Mouse (Mus musculus) 416B (cell line): Measurements from ENCODE around the gene Klra3.
"Not testable (repeated sequence)": the region's sequence is repeated elsewhere in the genome, so short reads cannot be mapped to it uniquely, and the experiment has no call there.

Experiments
- DNase-seq: peaks from one replicate; pipeline ENCODE4 v3.0.0; 2011; ENCODE audit warnings: low read depth

Klra3 gene

DNA sequence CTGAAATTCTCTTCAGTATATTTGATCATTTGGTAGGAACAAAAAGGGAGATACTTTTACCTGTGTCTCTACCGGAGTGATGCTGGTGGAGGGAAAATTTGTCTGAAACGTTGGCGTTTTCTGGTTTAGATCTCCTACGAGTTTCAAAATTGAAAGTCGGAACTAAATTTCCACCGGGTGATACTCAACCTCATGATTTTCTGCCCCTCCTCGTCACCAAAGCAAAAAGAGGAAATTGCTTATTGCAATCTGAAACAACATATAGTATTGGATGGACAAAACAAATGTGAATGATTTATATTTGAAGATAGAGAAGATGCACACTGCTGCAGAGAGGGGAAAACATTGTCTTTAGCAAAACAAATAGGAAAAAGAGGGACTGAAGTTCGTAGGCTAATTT, at the start of gene Klra3:
Klra3 (minus strand) TSS at position 164 of the 400 bp plus-strand sequence.
- no peak for DNase-seq

- peak; percentile 66 for DNase-seq
Measured at GRCm38 (mm10) chr6:130386750-130387149, 49.4 kb upstream of the Klra3 start, which contains the start of gene Klra1. Klra1 (minus strand) TSS chr6:130386874.

DNA sequence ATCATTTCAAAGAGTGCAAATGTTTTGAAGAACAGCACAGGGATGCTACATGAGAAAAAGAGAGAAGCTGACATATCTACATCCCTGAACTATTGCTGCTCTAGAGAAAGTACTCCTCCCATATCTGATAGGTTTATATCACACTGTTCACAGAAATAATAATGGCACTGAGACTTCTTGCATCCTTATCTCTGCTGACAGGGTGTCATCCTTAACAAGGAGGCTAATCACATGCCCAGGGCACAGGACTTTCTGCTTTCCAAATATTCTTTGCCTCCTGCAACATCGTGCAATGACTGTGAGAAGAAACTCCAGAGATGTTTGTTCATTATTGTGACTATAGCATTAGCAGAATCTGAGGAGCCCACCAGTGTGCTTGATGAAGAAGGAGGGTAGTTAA, 48.4 kb upstream of the Klra3 start:
- DNase-seq = no peak

DNA sequence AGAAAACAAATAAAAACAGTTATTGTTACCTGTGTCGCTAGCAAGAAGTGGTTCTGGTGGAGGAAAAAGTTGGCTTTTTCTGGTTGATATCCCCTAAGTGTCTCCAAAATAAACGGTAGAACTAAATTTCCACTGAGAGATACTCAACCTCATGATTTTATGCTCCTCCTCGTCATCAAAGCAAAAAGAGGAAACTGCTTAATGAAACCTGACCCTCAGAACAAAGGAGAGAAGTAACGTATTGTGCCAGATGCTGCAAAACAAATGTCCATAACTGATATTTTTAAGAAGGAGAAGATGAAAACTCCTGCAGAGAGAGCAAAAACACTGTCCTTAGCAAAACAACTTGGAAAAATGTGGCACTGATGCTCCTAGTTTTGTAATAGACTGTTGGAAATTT, 45.0 kb upstream of the Klra3 start:
- peak; percentile 12 for DNase-seq

- peak; percentile 93 for DNase-seq
Measured at GRCm38 (mm10) chr6:130345381-130345780, 8.0 kb upstream of the Klra3 start.

- peak; percentile 92 for DNase-seq
Measured at GRCm38 (mm10) chr6:130341973-130342372, 4.6 kb upstream of the Klra3 start.

GRCm38 (mm10) chr6:130287984-130288649, 49.3 kb downstream of the Klra3 start:
- DNase-seq = peak; percentile 96

DNA sequence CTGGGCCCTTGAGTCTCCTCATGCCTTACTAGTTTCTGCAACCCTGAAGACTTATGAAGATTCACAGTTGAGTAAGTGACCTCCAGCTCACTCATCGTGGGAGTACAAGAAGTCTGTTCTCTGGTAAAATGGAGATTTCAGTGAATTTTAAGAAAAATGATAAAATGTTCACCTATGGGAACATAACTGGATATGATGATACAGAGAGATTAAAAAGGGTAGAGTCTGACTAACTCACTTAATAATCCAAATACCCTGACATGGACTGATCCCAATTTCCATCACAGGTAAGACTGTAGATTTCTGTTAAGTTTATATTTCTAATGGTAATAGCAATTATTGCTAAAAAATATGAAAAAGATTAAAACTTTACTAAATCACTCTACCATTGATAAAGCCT, 55.5 kb downstream of the Klra3 start, which contains the start of gene Klra10:
Klra10 (minus strand) TSS at position 101 of the 400 bp plus-strand sequence.
- DNase-seq = not testable (repeated sequence)
